Mouse (Mus musculus) cortical plate, adult 2 months (tissue): ENCODE measurements at regions not wholly inside any gene's neighbourhood (a gene's known extent, or its start where the extent isn't known, plus 50 kb on each side); places are given as distances from the start of the nearest gene placed in this dataset.

Source experiments
- CTCF ChIP-seq: fragments of 200-500 bp; IDR thresholded peaks from 2 replicates; pipeline ENCODE4 v1.5.1; 2011; ENCODE audit warnings: mild to moderate bottlenecking, control low read depth, low read length; ENCODE audit not compliant: insufficient read depth; ENCODE audit errors: extremely low read depth
- POLR2A ChIP-seq: fragments of 200-500 bp; IDR thresholded peaks from 2 replicates; pipeline ENCODE4 v1.6.1; 2011; ENCODE audit warnings: mild to moderate bottlenecking, low read length, control low read depth; ENCODE audit not compliant: insufficient read depth; ENCODE audit errors: extremely low read depth

DNA sequence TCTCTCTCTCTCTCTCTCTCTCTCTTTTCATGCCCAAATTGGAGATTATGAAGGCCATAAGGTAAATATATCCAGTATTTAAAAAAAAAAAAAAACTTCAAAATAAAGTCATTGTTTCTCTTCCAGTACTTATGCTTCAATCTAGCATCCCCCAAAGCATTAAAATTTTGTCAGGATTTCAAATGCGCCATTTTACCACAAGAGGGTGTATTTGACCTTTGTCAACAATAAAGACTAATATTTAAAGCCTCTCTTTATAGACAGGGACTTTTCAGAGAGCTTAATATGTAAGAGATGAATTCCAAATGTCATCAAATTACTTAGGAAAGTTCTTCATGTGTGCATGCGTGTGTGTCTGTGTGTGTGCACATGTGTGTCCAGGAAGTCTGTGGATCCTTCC lies 87.2 kb downstream of the Pmp22 start:
- TF ChIP-seq POLR2A (no peak), CTCF (no peak)
